Mouse (Mus musculus): ENCODE results near the gene Pagr1b. TPM values are rescaled to one million over a fixed set of nuclear protein-coding genes. Genes with fewer than 3 reads are reported as not detected.
A peak's percentile ranks its signal among the peaks of the same experiment; 100 is the strongest.

Gene Pagr1b
- polyA plus RNA-seq, 1 experiment, result not detected

- no peak for TF ChIP-seq TAL1 (IDR thresholded peaks at IDR 0.05; ENCODE audit: low read length)
- TF ChIP-seq GATA1 (IDR thresholded peaks at IDR 0.05; ENCODE audit: low read length), result no peak
- H3K27me3 ChIP-seq (ENCODE audit: control insufficient read depth), result no peaks in the 10 kb centered on the region
- H3K36me3 ChIP-seq (ENCODE audit: control insufficient read depth), result peaks cover 26% of the 10 kb centered on the region
- H3K9me3 ChIP-seq (ENCODE audit: control insufficient read depth, low read length), result no peaks in the 10 kb centered on the region
- peak overlapping the region; percentile 30 for H3K4me3 ChIP-seq (replicated peaks)
- H3K4me1 ChIP-seq (ENCODE audit: control insufficient read depth), result peaks cover 60% of the 10 kb centered on the region
Observed at GRCm38 (mm10) chr7:127008239-127009019, 7.9 kb downstream of the Pagr1b start.

GRCm38 (mm10) chr7:127007313-127008024 is 8.8 kb downstream of the Pagr1b start:
- no peak overlapping the region for H3K4me3 ChIP-seq (replicated peaks)
- no peak for TF ChIP-seq TAL1 (IDR thresholded peaks at IDR 0.05; ENCODE audit: low read length)
- no peak for TF ChIP-seq GATA1 (IDR thresholded peaks at IDR 0.05; ENCODE audit: low read length)
- H3K9me3 ChIP-seq (ENCODE audit: control insufficient read depth, low read length), result no peaks in the 10 kb centered on the region
- H3K27me3 ChIP-seq (ENCODE audit: control insufficient read depth), result no peaks in the 10 kb centered on the region
- H3K4me1 ChIP-seq (ENCODE audit: control insufficient read depth), result peaks cover 52% of the 10 kb centered on the region
- peaks cover 18% of the 10 kb centered on the region for H3K36me3 ChIP-seq (ENCODE audit: control insufficient read depth)

DNA sequence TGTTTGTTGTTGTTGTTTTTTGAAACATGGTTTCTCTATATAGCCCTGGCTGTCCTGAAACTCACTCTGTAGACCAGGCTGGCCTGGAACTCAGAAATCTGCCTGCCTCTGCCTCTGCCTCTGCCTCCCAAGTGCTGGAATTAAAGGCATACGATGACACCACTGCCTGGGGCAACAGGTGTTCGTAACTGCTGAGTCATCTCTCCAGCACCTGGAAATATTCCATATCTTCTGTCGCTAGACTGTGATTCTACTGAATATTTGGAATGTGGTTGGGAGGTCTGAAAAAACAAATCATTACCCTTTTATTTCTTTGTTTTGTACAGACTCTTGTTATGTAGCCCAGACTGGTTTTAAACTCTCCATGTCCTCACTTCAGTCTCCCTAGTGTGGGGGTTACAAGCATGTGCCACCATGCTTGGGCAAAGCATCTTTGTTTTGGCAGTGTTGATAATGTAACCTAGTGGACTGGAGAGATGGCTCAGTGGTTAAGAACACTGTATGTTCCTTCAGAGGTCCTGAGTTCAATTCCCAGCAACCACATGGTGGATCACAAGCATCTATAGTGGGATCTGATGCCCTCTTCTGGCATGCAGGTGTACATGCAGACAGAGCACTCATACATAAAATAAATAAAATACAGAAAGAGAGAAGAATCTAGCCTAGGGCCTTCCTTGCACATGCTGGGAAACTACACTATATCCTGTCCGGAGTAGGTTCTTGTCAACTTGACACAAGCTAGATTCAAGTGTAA is 12.0 kb downstream of the Pagr1b start:
- peaks cover 2% of the 10 kb centered on the region for H3K36me3 ChIP-seq (ENCODE audit: control insufficient read depth)
- H3K4me3 ChIP-seq (replicated peaks), result no peak overlapping the region
- H3K27me3 ChIP-seq (ENCODE audit: control insufficient read depth), result no peaks in the 10 kb centered on the region
- H3K9me3 ChIP-seq (ENCODE audit: control insufficient read depth, low read length), result no peaks in the 10 kb centered on the region
- peaks cover 31% of the 10 kb centered on the region for H3K4me1 ChIP-seq (ENCODE audit: control insufficient read depth)
- TF ChIP-seq GATA1 (IDR thresholded peaks at IDR 0.05; ENCODE audit: low read length) (no peak), TAL1 (IDR thresholded peaks at IDR 0.05; ENCODE audit: low read length) (no peak)

GRCm38 (mm10) chr7:127003620-127004019 is 12.7 kb downstream of the Pagr1b start:
- no peak for TF ChIP-seq TAL1 (IDR thresholded peaks at IDR 0.05; ENCODE audit: low read length)
- no peak for TF ChIP-seq GATA1 (IDR thresholded peaks at IDR 0.05; ENCODE audit: low read length)
- H3K27me3 ChIP-seq (ENCODE audit: control insufficient read depth), result no peaks in the 10 kb centered on the region
- no peaks in the 10 kb centered on the region; the same call in 1 of the 2 replicates for H3K36me3 ChIP-seq (ENCODE audit: control insufficient read depth)
- H3K4me3 ChIP-seq (replicated peaks), result no peak overlapping the region
- peaks cover 25% of the 10 kb centered on the region for H3K4me1 ChIP-seq (ENCODE audit: control insufficient read depth)
- H3K9me3 ChIP-seq (ENCODE audit: control insufficient read depth, low read length), result no peaks in the 10 kb centered on the region

- Histone ChIP-seq H3K4me3 (replicated peaks) (no peak overlapping the region), H3K36me3 (ENCODE audit: control insufficient read depth) (peaks cover 4% of the 10 kb centered on the region), H3K27me3 (ENCODE audit: control insufficient read depth) (no peaks in the 10 kb centered on the region), H3K4me1 (ENCODE audit: control insufficient read depth) (peaks cover 4% of the 10 kb centered on the region), H3K9me3 (ENCODE audit: control insufficient read depth, low read length) (peaks cover 4% of the 10 kb centered on the region)
- TF ChIP-seq TAL1 (IDR thresholded peaks at IDR 0.05; ENCODE audit: low read length) (no peak), GATA1 (IDR thresholded peaks at IDR 0.05; ENCODE audit: low read length) (no peak)
Observed at GRCm38 (mm10) chr7:126999568-126999967, 16.7 kb downstream of the Pagr1b start.

- TF ChIP-seq GATA1 (IDR thresholded peaks at IDR 0.05; ENCODE audit: low read length) (no peak), TAL1 (IDR thresholded peaks at IDR 0.05; ENCODE audit: low read length) (no peak)
Observed at GRCm38 (mm10) chr7:126996449-126996848, 19.8 kb downstream of the Pagr1b start.

DNA sequence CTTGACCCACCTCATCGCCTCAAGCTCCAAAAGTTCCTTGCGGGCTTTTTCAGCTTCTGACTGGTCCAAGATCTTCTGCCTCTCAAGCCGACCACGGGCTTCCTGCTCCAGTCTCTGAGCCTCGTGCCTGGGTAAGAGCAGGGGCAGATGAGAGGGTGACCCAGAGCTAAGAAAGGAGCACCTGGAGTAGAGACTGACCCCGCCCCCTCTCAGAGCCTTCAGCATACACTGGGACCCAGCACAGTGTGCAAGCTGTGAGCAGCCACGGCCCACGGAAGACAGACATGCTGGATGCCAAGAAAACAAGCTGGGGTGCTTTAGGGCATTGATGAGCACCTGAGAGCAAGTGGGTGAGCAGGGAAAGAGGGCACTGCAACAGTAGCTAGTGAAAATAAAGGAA is 27.5 kb downstream of the Pagr1b start:
- Histone ChIP-seq H3K4me3 (replicated peaks) (no peak overlapping the region), H3K4me1 (ENCODE audit: control insufficient read depth) (no peaks in the 10 kb centered on the region), H3K9me3 (ENCODE audit: control insufficient read depth, low read length) (no peaks in the 10 kb centered on the region), H3K27me3 (ENCODE audit: control insufficient read depth) (no peaks in the 10 kb centered on the region), H3K36me3 (ENCODE audit: control insufficient read depth) (no peaks in the 10 kb centered on the region; the same call in none of the 2 replicates)
- no peak for TF ChIP-seq TAL1 (IDR thresholded peaks at IDR 0.05; ENCODE audit: low read length)

More at GRCm38 (mm10) chr7:126996449-126996848, 19.8 kb downstream of the Pagr1b start:
- Histone ChIP-seq H3K4me3 (replicated peaks) (no peak overlapping the region), H3K9me3 (ENCODE audit: control insufficient read depth, low read length) (peaks cover 4% of the 10 kb centered on the region), H3K27me3 (ENCODE audit: control insufficient read depth) (no peaks in the 10 kb centered on the region), H3K4me1 (ENCODE audit: control insufficient read depth) (peaks cover 2% of the 10 kb centered on the region; the same call in 1 of the 2 replicates), H3K36me3 (ENCODE audit: control insufficient read depth) (peaks cover 4% of the 10 kb centered on the region)

DNA sequence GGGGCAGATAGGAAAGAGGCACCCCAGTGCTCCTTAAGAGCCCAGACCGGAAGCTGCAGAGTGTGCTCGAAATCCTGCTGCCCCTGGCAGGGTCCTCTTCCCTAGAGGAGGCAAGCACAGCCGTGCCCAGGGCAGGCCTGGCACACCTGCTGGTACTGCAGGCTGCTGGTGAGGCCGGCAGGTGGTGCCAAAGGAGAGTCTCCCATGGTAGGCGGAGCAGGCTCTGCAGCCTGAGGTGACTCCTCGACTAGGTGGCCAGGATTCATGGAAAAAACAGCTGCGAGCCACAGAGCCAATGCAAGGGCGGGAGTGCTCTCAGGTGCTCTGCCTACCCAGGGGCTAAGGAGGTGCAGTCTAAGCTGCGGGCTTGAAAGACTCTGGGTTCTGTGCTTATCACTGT is 30.0 kb downstream of the Pagr1b start:
- peaks cover 5% of the 10 kb centered on the region for H3K4me1 ChIP-seq (ENCODE audit: control insufficient read depth)
- no peaks in the 10 kb centered on the region for H3K27me3 ChIP-seq (ENCODE audit: control insufficient read depth)
- H3K4me3 ChIP-seq (replicated peaks), result no peak overlapping the region
- TF ChIP-seq GATA1 (IDR thresholded peaks at IDR 0.05; ENCODE audit: low read length) (no peak), TAL1 (IDR thresholded peaks at IDR 0.05; ENCODE audit: low read length) (no peak)
- no peaks in the 10 kb centered on the region for H3K9me3 ChIP-seq (ENCODE audit: control insufficient read depth, low read length)
- H3K36me3 ChIP-seq (ENCODE audit: control insufficient read depth), result peaks cover 4% of the 10 kb centered on the region

Data from erythroblast, embryonic 14.5 days (primary cell).